Mouse (Mus musculus) cerebellum, adult 2 months (tissue): Measurements from ENCODE around the gene Thg1l. TPM values are rescaled to one million over a fixed set of nuclear protein-coding genes. Genes with fewer than 3 reads are reported as not detected.

ENCODE experiments used
- DNase-seq, 2 experiments: peaks; one replicate each; pipeline ENCODE4 v3.0.0; 2021
- H3K27ac ChIP-seq: fragments of 200-500 bp; 2 replicates; pipeline ENCODE4 v1.5.1; 2012; ENCODE audit warnings: low read length, control low read depth, inconsistent platforms; ENCODE audit not compliant: insufficient read depth
- H3K27me3 ChIP-seq: fragments of 200-500 bp; 2 replicates; pipeline ENCODE4 v1.6.1; 2012; ENCODE audit warnings: inconsistent platforms, mild to moderate bottlenecking, low read length, moderate library complexity; ENCODE audit not compliant: control insufficient read depth, insufficient read depth
- H3K4me1 ChIP-seq: fragments of 200-500 bp; 2 replicates; pipeline ENCODE4 v1.6.1; 2011; ENCODE audit warnings: low read length; ENCODE audit not compliant: control insufficient read depth, insufficient read depth
- H3K4me3 ChIP-seq: fragments of 200-500 bp; replicated peaks from 2 replicates; pipeline ENCODE3; 2011; ENCODE audit warnings: mild to moderate bottlenecking, low read depth, low read length, control low read depth; ENCODE audit not compliant: insufficient read depth
- CTCF ChIP-seq: fragments of 200-500 bp; IDR thresholded peaks from 2 replicates; pipeline ENCODE4 v1.5.1; 2011; ENCODE audit warnings: low read depth, mild to moderate bottlenecking, control low read depth, low read length, moderate library complexity, borderline replicate concordance; ENCODE audit not compliant: insufficient read depth
- POLR2A ChIP-seq: fragments of 200-500 bp; IDR thresholded peaks from 2 replicates; pipeline ENCODE4 v1.6.1; 2011; ENCODE audit warnings: low read length, control low read depth, borderline replicate concordance; ENCODE audit not compliant: insufficient read depth
- WGBS: fragments of 180-500 bp; shearing (Covaris S2); methylation state at CpG from one replicate; pipeline ENCODE4 v1.1.7; 2018; 5-methylcytosine and 5-hydroxymethylcytosine counted together
- polyA plus RNA-seq: library from polyadenylated mRNA; depleted of rRNA; stranded (reverse); fragments of >200 nt; gene quantifications from 2 replicates; pipeline ENCODE4 v1.2.3, GENCODE M21; 2012; rRNA removed

Gene Thg1l
- polyA plus RNA-seq, 1 experiment = 6.8 TPM

- DNase-seq = no peak
- H3K4me1 ChIP-seq = no peaks in the 10 kb centered on the region
- H3K4me3 ChIP-seq = no peak overlapping the region
- no peaks in the 10 kb centered on the region for H3K27me3 ChIP-seq
- 19% methylated on average over 5 of the region's 5 CpGs for WGBS
- H3K27ac ChIP-seq = no peak overlapping the region
- TF ChIP-seq POLR2A (no peak), CTCF (no peak)
These were observed 48.0 kb downstream of the Thg1l start for GRCm38 (mm10) chr11:45907301-45907700.

- H3K27ac ChIP-seq = no peak overlapping the region
- no peak for TF ChIP-seq CTCF
- TF ChIP-seq POLR2A = no peak
- 87% methylated on average over 8 of the region's 8 CpGs for WGBS
These were observed 49.0 kb downstream of the Thg1l start for GRCm38 (mm10) chr11:45906109-45906786.

GRCm38 (mm10) chr11:45900233-45901015, 54.9 kb downstream of the Thg1l start:
- H3K27me3 ChIP-seq = no peaks in the 10 kb centered on the region
- no peak for DNase-seq
- no peak overlapping the region for H3K4me3 ChIP-seq
- TF ChIP-seq POLR2A (no peak), CTCF (no peak)
- H3K4me1 ChIP-seq = no peaks in the 10 kb centered on the region
- 76% methylated on average over 11 of the region's 11 CpGs for WGBS
- H3K27ac ChIP-seq = no peak overlapping the region

More at GRCm38 (mm10) chr11:45906109-45906786, 49.0 kb downstream of the Thg1l start:
- Histone ChIP-seq H3K27me3 (no peaks in the 10 kb centered on the region), H3K4me1 (no peaks in the 10 kb centered on the region), H3K4me3 (no peak overlapping the region)
- no peak for DNase-seq

- H3K4me1 ChIP-seq = no peaks in the 10 kb centered on the region
- H3K27ac ChIP-seq = no peak overlapping the region
- no peak overlapping the region for H3K4me3 ChIP-seq
- H3K27me3 ChIP-seq = no peaks in the 10 kb centered on the region
- WGBS = 75% methylated on average over 2 of the region's 2 CpGs
- no peak for DNase-seq
- TF ChIP-seq CTCF (no peak), POLR2A (no peak)
These were observed 57.9 kb downstream of the Thg1l start for GRCm38 (mm10) chr11:45897392-45897791.

Other genes starting within 250 kb of the Thg1l start
- 41.4 and 41.5 TPM in 2 replicates for gene Clint1, start 103.4 kb downstream of the Thg1l start, polyA plus RNA-seq
- 20.8 and 21.9 TPM in 2 replicates for gene Lsm11, start 10.6 kb downstream of the Thg1l start, polyA plus RNA-seq
- 0.05 and 0.11 TPM in 2 replicates for gene Sox30, start 24.8 kb upstream of the Thg1l start, polyA plus RNA-seq
- gene Gm12166, start 96.8 kb upstream of the Thg1l start, polyA plus RNA-seq = 7.3 and 9.0 TPM in 2 replicates
- 9.8 and 11.4 TPM in 2 replicates for gene Adam19, start 100.5 kb upstream of the Thg1l start, polyA plus RNA-seq
- gene Nipal4, start 211.0 kb upstream of the Thg1l start, polyA plus RNA-seq = 6.6 and 8.4 TPM in 2 replicates